Mouse (Mus musculus) spleen, postnatal 36 days (tissue): Measurements from ENCODE around the gene 1810046K07Rik.
A peak's percentile ranks its signal among the peaks of the same experiment; 100 is the strongest.

Source experiments
- DNase-seq, 2 experiments: peaks; one replicate each; pipeline ENCODE4 v3.0.0; 2022; ENCODE audit warnings: low spot score in 2 of 2, mixed read lengths in 1 of 2

Gene 1810046K07Rik

DNA sequence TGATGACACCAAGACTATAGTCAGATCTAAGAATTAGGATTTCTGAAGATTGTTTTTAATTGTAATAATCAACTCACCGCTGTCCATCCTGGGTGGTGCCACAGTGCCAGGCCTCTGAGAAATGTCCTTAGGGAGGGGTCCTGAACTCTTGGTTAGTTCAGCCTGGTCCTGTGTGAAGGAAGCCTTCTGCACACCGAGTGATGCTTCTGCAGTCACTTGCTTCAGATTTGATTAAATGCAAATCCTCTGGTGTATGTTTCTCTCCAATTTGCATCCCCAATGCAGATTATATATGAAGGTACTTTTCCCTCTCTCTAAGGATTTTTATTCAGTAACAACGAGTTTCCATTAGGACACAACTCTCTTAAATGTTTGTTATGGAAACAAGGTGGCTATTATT lies at the start of gene 1810046K07Rik:
Gene 1810046K07Rik (minus strand): TSS at position 187 of the 400 bp plus-strand sequence.
- DNase-seq: no peak

DNA sequence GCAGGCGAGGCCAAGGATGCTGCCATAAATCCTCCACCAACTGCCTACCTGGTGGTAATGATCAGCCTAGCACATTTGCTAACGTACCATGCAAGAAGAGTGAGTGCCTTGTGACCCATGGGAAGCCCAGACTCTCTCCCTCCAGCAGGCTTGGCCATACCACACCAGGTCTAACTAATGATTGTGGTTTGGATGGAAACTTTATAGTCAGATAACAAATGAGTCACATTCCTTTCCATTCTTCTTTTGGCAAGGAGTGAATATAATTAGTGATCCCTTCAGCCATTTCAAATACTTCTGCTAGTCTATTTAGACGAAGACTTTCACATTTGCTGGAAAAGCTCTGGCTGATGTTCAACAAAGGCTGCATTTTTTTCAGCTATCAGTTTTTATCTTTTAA lies 40.8 kb upstream of the 1810046K07Rik start:
- no peak for DNase-seq

DNA sequence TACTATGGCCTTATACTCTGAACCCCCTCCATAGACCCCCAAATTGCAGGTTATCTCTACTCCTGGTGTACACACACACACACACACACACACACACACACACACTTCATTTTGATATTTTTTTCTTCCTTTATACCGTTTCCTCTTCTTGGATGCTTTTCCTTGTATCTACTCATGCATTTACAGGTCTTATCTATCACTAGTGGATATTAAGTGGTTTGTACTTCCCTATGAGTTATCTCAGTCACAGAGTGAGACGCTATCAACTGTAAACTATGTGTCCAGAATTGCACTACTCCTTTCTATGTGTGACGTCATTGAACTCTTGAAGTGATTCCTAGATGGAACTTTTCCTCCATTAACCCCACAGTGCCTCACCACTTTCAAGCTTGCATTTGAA lies 38.4 kb upstream of the 1810046K07Rik start:
- DNase-seq: no peak

DNA sequence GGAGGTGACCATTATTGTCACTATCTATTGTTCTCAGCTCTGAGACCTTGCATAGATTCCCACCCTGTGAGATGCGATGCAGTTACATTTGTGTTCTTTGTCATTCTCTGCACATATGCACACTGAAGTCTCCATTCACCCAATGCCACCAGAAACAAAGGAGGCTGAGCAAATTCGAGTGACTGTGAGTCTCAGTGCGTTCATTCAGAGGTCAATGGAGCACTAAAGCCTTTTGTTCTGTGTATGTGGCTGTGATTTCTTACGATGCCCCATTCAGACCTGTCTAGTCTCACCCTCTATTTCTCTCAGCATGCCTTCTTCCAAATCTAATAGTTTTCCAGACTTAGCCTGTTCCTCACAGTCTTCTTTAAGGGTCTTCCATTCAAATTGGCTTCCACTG lies 35.3 kb upstream of the 1810046K07Rik start:
- no peak for DNase-seq

DNA sequence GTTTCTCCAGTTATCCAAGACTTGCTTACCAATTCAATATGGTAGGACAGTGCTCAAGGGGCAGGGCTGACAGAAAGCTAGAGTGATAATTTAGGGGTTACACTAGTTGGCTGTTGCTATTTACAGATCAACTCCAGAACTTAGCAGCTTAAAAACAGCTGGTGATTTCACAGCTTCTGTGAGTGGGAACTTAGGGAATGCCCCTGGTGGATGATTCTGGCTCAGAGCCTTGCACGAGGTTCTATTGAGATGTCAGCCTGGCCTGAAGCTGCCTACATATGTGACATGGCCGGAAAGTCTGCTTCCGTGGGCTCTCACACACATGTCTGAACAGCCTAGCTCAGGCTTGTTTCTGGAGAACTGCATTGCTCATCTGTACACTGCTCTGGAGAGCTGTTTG lies 24.8 kb upstream of the 1810046K07Rik start:
- no peak for DNase-seq

DNA sequence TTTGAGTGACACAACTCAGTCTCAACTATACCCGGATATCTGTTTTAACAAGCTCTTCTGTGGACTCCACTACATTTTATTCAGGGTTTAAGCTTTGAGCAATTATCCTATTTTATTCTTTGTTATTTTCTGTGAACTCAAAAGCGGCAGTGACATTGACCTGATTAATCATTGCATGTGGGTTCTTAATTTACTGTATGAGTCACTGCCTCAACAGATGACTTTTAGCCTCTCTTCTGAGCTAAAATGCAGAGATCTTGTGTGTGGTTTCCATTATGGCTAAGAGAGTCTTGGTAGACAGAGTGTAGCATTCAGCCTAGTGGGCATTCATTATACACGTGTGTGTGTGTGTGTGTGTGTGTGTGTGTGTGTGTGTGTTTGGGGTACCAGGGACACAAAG lies 24.2 kb upstream of the 1810046K07Rik start:
- no peak for DNase-seq

DNA sequence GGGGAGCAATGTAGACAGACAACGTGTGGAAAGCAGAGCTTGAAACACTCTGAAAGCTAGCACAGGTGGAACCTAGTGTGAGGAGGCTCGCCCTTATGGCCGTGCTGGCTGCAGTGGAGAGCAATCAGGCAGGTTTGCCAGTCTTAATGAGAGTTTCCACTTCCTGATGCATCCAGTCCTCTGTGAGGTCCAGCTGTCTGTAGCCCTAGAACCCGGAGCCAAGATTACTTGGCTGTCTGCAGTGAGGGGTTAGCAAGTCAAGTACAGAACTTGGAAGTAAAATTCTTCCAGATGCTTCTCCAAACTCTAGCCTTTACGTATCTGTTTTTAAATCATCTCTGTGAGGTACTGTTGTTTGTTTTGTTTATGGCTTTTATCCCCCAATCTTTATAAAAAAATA lies 20.7 kb upstream of the 1810046K07Rik start:
- DNase-seq: no peak

DNA sequence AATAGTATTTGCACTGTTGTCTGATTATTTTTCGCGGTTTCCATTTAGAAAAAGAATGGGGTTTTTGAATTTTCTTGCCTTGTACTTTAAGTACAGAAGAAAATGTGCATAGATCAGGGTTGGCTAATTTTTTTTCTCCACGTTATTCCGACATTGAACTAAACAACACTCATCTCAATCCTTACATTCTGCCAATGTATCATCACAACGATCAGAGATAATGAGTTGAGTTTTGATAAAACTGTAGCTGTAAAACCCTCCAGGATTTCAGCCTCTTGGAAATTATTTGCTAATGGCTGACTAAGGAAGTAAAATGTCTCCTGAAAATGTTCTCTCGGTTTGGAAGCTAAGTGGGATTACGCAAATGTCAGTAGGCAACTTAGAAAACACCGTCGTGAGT lies 17.1 kb upstream of the 1810046K07Rik start:
- DNase-seq: no peak

DNA sequence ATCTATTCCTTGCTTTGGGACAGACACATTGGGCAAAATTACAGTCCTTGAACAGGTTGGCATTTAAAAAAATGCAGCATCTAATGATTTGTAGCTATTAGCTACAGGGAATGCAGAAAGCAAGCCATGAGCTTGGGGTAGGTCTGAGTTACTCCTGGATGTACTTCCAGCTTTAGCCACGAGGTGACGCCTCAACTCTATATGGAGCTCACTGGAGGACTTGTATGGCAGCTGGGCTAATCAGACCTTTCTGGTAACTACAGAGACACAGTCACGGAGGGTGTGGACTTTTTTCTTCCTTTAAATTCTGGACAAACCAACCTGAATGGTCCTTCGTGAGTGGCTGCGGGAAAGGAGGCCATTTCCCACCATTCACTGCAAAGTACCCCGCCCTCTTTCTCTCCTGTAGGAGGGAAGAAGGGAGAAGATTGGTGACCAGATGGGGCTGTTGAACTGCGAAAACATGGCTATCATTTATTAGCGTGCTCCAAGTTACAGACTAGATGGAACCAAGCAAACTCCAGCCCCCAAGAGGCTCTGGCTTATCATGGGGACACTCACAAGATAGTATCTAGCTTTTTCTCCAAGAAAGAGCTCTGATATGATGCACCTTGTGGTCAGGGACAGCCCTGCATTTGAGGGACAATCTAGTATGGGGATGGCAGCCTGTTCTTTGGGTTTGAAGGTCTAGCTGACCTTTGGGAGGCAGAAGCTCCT lies 6.7 kb upstream of the 1810046K07Rik start:
- DNase-seq: peak; percentile 16 to 25

DNA sequence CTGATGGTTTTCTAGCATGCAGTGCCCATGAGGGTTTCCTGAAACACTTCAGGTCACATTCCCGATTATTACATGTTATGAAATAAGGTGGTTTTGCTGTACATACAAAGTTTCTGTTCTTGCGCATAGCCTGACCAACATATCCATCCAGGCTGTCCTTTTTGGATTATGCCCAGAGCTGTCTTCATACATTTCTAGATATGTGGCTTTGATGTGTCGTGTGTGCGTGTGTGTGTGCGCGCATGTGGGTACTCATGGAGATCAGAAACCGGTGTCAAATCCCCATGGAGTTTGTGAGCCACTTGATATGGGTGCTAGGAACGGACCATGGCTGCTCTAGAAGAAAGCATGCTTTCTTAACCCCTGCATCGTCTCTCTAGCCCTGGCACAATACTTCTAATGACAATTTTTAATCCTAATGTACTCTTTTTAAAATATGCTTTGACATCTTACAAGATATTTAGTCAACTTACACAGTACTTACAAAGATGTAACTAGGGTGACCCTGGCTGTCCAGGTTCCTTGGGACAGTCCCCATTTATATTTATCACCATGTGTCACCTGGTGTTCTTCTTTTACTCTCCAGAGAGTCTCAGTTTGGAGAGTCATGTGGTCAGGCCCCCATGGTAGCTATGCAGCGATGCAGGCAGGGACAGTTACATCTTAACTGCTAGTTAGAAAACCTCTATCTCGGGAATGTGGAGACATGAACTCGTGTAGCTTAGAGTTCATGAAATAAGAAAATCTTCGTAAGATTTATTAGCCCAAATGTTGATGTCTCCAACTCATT lies 2.9 kb upstream of the 1810046K07Rik start:
- no peak for DNase-seq

DNA sequence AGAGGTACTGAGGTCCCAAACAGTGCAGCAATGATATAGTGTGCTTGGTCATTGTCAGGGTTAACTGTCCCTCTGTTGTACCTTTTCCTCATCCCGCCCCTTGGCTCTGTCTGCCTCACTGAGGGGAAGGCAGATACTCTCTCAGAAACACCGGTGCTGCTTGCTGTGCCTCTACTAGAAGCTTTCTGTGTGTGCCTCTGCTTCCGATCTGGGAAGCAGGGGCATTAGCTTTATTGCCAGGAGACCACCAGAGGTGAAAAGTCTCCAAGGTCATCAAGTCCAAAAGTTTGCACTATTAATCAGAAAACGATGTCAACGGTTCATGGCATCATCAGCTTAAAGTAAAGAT lies 1.2 kb downstream of the 1810046K07Rik start:
- no peak for DNase-seq

DNA sequence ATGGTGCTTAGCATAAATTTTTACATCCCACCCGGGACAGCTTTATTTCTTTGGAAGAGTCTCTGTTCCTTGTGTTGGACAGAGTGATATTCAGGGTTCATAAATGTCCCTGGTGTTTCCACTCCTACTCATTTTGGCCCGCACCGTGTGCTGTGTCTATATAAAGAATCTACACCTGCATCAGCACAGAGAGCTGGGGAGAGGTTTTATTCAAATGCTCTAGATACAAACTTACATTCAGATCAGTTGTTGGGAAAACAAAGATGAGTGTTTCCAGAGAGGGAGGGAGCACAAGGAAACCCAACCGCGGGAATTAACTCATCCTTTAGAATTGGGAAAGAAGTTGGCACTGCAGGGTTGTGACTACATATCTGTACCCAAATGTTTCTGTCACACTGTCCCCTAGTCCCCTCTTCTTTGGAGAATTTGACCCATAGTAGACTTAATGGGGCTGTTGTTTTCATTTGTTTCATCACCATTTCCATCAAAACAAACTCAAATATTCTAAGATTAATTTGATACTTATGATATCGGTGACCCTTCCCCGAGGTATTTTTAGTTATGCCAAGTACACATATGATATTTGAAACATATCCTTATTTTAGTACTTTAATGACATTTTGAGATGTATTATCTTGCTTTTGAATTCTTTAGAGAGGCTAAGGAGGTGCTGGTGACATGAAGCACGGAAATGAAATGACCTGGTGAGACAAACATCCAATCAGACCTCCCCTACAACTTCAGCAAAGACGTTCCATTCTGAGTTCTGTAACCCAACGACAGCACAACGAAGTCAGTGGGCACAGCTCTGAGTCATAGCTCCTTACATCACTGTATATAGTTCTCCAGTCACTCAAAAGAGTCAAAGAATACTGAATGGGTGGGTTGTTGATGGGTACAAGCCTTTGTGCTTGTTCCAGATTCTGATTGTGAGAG lies 1.8 kb downstream of the 1810046K07Rik start:
- no peak for DNase-seq

DNA sequence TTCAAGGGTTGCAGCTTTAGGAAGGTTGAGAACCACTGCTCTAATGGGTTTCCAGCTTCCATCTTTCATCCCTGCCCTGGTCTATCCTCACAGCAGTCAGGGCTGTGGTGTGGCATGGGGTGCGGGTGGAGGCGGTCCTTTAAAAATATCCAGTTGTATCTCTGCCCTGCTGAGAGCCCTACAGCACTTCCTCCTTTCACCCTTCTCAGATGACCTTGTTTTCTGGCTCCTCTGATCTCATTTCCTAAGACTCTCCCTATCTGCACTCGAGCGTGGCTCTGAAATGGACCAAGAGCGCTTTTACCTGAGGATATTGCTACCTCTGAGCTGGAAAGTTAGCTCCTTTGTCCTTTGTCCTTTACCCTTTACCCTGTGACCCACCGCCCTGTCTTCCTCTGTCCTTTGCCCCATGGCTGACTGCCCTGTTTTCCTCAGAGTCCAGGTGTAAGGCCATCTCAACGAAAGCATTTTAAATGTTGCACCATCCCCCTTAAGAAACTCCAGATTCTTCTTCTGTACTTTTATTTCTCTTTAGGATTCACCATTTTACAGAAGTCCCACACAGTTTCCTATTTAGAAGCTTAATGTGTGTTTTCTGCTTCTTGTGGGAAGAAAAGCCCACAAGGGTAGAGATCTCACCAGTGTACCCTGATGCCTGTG lies 4.2 kb downstream of the 1810046K07Rik start:
- no peak for DNase-seq

DNA sequence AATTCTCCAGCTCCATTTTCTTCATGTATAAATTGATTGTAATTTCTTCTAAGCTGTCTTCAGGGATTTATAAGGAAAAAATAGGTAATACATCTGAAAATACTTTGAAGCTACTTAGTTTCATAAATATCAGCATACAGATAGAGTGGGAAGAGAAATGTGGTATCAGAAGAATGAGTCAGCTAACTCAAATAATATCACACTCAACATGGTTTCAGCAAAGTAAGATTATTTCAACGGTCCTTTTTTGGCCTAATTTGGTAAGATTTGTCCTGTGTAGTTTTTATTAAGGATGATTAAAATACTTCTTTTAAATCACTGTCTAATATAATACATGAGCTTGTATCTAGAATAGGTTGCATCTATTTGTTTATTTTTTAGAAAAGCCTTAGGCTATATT lies 8.6 kb downstream of the 1810046K07Rik start:
- DNase-seq: no peak

DNA sequence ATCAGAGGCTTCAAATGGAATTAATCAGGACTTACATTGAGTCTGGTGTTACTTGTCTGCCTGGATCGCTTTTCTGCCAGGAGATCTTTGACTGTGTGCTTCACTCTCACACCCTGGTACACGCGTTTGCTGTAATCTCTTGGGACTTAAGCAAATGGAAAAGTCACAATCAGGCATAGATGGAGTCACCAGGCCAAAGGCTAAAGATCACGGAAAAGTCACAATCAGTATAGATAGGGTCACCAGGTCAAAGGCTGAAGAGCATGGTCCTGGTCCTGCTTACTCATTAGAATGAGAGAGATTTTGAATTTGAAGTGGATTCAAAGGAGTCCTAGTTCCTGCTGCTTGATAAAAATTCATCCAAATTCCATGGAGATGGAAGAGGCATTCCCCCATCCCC lies 10.5 kb downstream of the 1810046K07Rik start:
- DNase-seq: no peak

DNA sequence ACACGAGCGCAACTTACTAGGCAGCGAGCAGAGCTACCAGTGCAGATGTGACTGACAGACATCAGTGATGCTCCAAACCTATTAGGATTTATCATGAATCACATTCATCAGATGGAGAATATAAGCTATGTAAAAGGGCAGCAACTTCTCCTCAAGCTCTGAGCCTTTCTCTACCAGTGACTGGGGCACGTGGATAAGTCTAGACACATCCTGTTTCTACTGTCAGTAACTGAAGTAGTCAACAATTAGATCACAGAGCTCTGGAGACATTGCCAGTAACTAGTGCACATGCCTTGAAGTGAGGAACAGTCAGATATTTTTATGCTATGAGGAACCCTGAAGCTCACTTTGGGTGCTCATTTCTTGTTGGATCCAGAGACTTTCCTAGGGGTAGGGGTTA lies 11.4 kb downstream of the 1810046K07Rik start:
- no peak for DNase-seq

DNA sequence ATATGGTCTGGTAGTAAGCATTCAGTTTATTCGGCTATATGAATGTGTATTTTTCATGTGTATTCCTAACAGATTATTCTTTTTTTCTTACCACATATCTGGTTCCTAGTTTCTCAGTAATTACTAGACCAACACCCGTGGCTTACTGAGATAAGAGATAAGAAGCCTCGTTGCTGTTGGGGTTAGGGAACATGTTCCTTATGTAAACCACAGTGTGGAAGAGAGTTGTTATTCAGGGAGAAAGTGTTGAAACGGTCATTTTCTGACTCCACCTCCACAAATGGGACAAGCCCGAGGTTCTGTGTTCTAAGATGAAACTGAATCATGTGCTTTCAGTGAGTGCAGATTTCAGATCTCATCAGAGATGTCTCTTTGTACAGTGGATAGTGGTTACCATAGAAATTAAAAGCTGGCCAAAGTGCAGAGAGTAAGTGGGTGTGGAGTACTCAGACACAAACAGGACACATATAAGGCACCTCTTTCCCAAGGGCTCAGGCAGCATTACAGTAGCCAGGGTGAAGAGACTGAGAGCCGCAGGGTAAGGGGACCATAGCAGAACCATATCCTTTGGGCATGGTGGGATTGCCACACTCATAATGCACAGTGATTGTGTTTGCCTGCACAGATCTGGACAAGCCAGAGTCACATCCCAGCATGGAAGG lies 13.2 kb downstream of the 1810046K07Rik start:
- no peak for DNase-seq

DNA sequence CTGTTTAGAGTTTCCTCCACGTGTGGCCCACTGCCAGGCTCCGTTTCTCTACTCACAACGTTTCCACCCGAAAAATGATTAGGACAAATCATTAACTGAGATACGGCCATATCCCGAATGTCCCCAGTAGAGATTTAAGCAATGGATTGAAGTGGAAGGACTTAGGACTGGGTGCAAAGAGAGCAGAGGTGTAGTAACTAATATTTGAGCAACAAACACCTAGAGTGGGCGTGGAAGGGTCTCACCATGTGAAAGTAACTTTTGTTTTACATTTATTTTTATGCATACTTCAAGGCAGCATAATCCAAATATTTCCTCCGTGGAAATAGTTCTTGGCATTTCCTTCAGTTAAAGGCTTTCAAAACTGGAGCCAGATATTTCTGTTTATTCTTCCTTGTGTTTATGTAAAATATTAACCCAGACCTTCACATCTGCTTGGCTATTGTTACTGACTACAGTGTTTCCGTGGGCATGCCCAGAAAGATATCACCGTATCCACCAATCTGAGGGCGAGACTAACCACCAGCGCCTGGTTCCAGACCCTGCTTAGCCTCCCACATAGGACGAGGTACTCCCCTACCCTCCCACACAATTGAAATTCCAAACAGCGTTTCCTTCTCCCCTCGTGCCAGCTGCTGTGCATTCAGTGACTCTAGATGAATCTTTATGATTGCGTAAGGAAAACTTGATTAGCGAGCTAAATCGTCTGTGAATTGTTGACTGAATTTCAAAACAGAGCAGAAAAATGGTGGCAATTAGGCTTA lies 16.0 kb downstream of the 1810046K07Rik start:
- DNase-seq: no peak

DNA sequence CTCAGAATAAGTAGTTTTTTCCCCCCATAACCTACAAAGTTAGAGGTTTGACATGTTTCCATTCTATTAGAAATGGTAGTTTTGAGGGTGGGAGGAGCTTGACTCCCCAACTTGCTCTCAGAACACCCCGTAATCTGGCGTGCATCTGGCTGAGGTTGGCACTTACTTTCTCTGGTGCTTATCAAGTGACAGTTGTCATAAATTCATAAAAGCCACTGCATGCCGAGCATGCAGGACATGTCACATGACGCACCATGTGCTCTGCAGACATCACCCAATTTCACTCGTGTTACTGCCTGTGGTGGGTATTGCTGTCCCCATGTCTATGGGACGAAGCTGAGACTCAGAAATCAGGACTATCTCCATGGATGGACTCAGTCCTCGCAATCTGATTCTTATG lies 18.2 kb downstream of the 1810046K07Rik start:
- DNase-seq: no peak

DNA sequence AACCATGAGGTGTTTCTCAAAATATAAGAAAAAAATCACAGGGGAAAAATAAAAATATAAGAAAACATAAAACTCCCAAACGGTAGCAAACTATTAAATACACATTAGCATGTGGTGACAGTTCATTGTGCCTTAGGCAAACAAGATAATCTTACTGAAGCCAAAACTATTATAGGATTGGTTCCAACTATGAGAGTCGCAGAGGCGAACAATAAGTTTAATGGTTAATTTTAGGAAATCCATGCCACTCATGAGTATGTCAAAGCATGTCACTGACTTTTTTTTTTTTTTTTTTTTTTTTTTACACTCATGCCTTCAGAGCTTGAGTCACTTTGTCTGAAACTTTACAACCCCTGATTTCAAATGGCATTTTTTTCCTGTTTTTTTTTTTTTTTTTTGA lies 22.4 kb downstream of the 1810046K07Rik start:
- no peak for DNase-seq
